Mouse (Mus musculus) c-Kit-positive CD71-positive TER-119-positive erythroid progenitor cells, embryonic 14.5 days (primary cell): Measurements from ENCODE around the gene Fbxl20.

Source experiments
- DNase-seq: peaks from one replicate; pipeline ENCODE4 v3.0.0-alpha.2; 2013; ENCODE audit warnings: low spot score

Fbxl20 gene

GRCm38 (mm10) chr11:98049672-98050519, 100.3 kb downstream of the Fbxl20 start:
- no peak for DNase-seq

GRCm38 (mm10) chr11:98047745-98048144, 102.5 kb downstream of the Fbxl20 start:
- DNase-seq, result no peak

GRCm38 (mm10) chr11:98046466-98046865, 103.7 kb downstream of the Fbxl20 start:
- no peak for DNase-seq

GRCm38 (mm10) chr11:98045596-98045995, 104.6 kb downstream of the Fbxl20 start:
- no peak for DNase-seq

GRCm38 (mm10) chr11:98044074-98044473, 106.1 kb downstream of the Fbxl20 start:
- DNase-seq, result no peak

- DNase-seq, result no peak
Measured at GRCm38 (mm10) chr11:98042741-98043140, 107.5 kb downstream of the Fbxl20 start.

GRCm38 (mm10) chr11:98040975-98041374, 109.2 kb downstream of the Fbxl20 start:
- no peak for DNase-seq

- DNase-seq, result no peak
Measured at GRCm38 (mm10) chr11:98037871-98038270, 112.3 kb downstream of the Fbxl20 start.

- DNase-seq, result no peak
Measured at GRCm38 (mm10) chr11:98035977-98036377, 114.2 kb downstream of the Fbxl20 start.

- DNase-seq, result no peak
Measured at GRCm38 (mm10) chr11:98034840-98035239, 115.4 kb downstream of the Fbxl20 start.

GRCm38 (mm10) chr11:98034061-98034460, 116.1 kb downstream of the Fbxl20 start:
- DNase-seq, result no peak
